Mouse (Mus musculus) skeletal muscle tissue, postnatal 0 days (tissue): ENCODE measurements around the gene Rrh. TPM values are rescaled to one million over a fixed set of nuclear protein-coding genes. Genes with fewer than 3 reads are reported as not detected.

Experiments
- polyA plus RNA-seq: library from polyadenylated mRNA; unstranded; fragments of >200 nt; fragmentation: Nextera tagmentation; extraction: Ambion mirVana; gene quantifications from 2 replicates; pipeline ENCODE4 v1.2.1, GENCODE M21; 2015

Rrh gene
- polyA plus RNA-seq = not detected in 2 replicates

DNA sequence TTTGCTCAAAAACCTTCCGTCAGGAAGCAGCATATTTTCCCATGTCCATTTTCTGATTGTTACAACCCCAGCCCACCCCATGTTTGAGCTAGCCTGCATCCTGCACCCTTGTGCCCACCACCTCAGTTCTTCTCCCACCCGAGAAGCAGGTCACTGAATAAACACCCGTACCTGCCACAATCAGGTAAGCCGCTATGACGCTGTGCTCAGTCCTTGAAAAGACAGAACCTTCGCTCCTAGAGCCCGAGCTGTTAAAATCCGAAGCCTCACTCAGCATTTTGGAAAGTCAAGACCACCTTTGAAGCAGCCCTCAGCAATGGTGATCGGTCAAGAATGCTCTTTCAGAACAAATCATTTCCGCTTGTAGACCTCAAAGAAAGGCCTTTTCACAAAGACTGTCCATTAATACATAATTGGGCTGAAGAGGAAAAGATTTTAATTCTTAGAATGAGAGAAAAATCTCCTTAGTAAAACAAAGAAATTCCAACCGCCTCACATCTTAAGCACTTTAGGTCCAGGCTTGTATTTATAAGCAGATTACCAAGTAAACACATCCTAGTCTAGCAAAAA is at the start of gene Rrh:
TSS of gene Rrh (minus strand) at position 382 of the 570 bp plus-strand sequence.

DNA sequence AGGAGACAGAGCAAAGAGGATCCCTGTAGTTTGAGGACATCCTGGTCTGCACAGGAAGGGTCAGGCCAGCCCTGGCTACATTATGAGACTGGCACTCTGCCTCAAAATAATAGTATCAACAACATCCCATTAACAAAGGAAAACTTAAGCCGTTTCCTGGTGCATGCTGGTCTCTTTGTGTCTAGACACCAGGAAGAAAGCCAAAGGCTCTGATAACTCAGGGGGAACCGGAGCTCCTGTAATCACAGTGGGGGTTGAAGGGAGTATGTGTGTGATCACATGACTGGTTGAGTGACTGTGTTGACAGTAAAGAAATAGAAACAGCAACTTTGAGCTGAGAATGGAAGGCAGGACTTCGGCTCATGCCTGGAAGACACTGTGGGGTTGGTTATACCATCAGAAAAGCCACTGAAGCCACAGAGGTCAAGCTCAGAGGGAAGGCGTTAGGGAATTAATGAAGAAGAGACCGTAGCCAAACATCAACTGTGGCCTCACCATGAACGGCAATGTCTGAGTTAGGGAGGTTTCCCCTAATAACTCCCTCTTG is 13.1 kb upstream of the Rrh start, which contains the start of gene Cfi:
TSS of gene Cfi (plus strand) at position 497 of the 547 bp plus-strand sequence.

DNA sequence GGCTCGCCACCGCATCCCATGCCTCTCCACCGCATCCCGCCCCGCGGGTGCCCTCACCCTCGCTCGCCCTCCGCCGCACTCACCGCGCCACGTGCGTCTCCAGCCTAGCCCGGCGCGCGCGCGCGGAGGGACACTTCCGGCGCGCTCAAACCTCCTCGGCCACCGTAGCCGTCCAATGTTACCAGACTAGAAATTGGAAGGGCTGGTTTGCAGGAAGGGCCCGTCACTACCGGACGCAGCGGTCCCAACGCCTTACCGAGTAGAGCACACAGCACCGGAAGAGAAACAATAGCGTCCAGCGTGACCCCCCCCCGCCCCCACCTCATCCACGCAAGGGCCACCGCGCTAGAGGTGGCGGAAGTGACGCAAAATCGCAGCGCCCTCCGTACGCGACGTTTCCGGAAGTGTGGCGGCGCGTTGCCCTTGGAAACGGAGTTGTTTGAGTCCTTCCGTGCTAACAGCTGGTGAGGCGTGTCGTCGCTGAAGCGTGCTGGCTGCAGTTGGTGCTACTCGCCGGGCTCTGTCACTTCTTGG is 8.7 kb upstream of the Rrh start, which contains the start of gene Gar1:
TSS of gene Gar1 (minus strand) at position 362 of the 534 bp plus-strand sequence.

DNA sequence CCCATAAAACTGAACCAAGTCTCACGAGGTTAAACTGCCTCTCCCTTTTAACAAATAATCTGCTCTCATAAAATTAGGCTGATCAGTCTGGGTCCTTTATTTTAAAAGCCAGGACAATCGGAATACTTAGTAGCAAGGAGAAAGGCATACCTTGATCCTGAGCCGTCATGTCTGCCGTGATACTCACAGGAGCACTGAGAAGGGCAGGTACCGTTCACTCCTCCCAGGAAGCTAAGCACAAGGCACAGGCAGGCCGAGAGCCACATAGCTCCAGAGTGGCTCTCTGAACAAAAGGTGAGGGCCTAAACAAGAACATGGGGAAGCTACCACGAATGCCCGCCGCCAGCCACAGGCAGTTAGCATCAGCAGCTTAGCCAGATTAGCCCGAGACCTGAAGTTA is 18.6 kb downstream of the Rrh start, which contains the start of gene Lrit3:
TSS of gene Lrit3 (minus strand) at position 266 of the 400 bp plus-strand sequence.

DNA sequence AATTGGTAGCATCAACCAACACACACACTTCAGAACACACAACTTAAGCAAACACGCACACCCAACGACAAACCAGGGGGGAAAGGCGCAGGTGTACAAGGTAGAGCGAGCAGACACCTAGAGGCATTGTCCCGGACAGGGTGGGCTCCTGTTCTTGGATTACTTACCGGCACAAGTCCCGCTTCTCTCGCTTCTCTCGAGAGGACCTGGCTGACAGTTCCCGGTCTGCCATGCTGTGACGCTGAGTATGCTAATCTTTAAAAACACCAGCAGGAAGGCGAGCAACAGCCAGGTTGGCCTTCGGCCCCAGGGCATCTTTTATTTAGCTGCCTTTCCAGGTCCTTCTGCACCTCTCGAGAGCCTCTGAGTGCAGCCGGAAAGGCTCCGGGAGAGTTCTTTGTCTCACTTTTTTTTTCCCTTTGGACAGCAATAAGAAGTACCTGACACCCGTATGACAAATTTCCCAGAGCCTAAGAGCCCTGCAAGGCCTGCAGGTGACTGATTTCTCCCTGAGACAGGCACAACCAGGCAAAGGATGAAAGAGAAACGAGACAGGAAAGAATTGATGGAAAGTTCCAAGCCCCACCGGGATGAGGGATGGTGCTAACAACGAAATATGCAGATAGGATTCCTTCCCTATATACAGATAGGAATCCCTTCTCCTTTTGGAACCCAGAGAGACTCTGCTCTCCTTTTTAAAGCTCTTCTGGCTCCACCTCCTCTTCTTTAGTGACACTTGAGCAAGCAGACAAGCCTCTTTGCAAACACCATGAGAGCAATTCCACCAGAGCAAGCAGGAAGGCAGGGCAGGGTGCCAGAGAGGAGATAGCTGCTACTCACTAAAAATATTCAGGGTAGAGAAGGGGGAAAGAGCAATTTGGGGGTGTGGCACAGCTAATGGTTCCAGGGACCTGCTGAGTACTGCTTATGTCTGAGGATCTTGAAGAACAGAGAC is 67.5 kb downstream of the Rrh start, which contains the start of gene Egf:
TSS of gene Egf (minus strand) at position 667 of the 955 bp plus-strand sequence.

Other genes with a start within 250 kb of the Rrh start
- 8.0 and 11.5 TPM in 2 replicates for gene Egf, start 67.3 kb downstream of the Rrh start, polyA plus RNA-seq
- gene Lrit3, start 18.6 kb downstream of the Rrh start, polyA plus RNA-seq = not detected in 2 replicates
- 25.3 and 29.0 TPM in 2 replicates for gene Gar1, start 8.8 kb upstream of the Rrh start, polyA plus RNA-seq
- gene Cfi, start 13.3 kb upstream of the Rrh start, polyA plus RNA-seq = 0.13 and 0.27 TPM in 2 replicates
- 35.9 and 39.9 TPM in 2 replicates for gene Pla2g12a, start 56.0 kb upstream of the Rrh start, polyA plus RNA-seq
- gene Casp6, start 78.8 kb upstream of the Rrh start, polyA plus RNA-seq = 16.2 and 17.8 TPM in 2 replicates
- gene Mcub, start 147.6 kb upstream of the Rrh start, polyA plus RNA-seq = 2.1 and 2.4 TPM in 2 replicates
- gene Sec24b, start 239.0 kb upstream of the Rrh start, polyA plus RNA-seq = 12.9 and 14.7 TPM in 2 replicates